Mouse (Mus musculus): Measurements from ENCODE around the gene E2f6.

GRCm38 (mm10) chr12:16847204-16847792 lies 36.5 kb downstream of the E2f6 start:
- TF ChIP-seq CTCF (IDR thresholded peaks at IDR 0.05; ENCODE audit: borderline replicate concordance, insufficient read depth, low read length) (no peak), POLR2A (IDR thresholded peaks at IDR 0.05; ENCODE audit: low read depth, low read length) (no peak)

Measured in embryonic fibroblast, embryonic 13.5 days (primary cell).